Mouse (Mus musculus) forebrain, embryonic 12.5 days (tissue): ENCODE results near the gene Prickle4. TPM values are rescaled to one million over a fixed set of nuclear protein-coding genes. Genes with fewer than 3 reads are reported as not detected.

Experiments
- ATAC-seq: fragments of 200-750 bp; cut with Nextera tagmentation; 2 replicates; pipeline ENCODE4 v1.8.0; 2017; ENCODE audit warnings: moderate TSS enrichment; ENCODE audit not compliant: low FRiP score
- H3K27ac ChIP-seq: fragments of 300-500 bp; sonication (generic); 2 replicates; pipeline ENCODE4 v1.5.1; 2016; ENCODE audit warnings: mild to moderate bottlenecking
- H3K27me3 ChIP-seq: fragments of 300-500 bp; sonication (generic); 2 replicates; pipeline ENCODE4 v1.6.1; 2016; ENCODE audit warnings: mild to moderate bottlenecking
- H3K36me3 ChIP-seq: fragments of 300-500 bp; sonication (generic); replicated peaks from 2 replicates; pipeline ENCODE4 v1.6.1; 2016; ENCODE audit warnings: mild to moderate bottlenecking
- H3K4me1 ChIP-seq: fragments of 300-500 bp; sonication (generic); 2 replicates; pipeline ENCODE4 v1.6.1; 2016
- H3K4me2 ChIP-seq: fragments of 300-500 bp; sonication (generic); 2 replicates; pipeline ENCODE4 v1.6.1; 2016; ENCODE audit warnings: mild to moderate bottlenecking, moderate library complexity
- H3K4me3 ChIP-seq: fragments of 300-500 bp; sonication (generic); replicated peaks from 2 replicates; pipeline ENCODE4 v1.5.1; 2016; ENCODE audit warnings: mild to moderate bottlenecking
- H3K9ac ChIP-seq: fragments of 300-500 bp; sonication (generic); 2 replicates; pipeline ENCODE4 v1.6.1; 2016; ENCODE audit warnings: mild to moderate bottlenecking
- H3K9me3 ChIP-seq: fragments of 300-500 bp; sonication (generic); 2 replicates; pipeline ENCODE4 v1.6.1; 2016
- WGBS: fragments of 180-500 bp; shearing (Covaris S2); methylation state at CpG from one replicate; pipeline ENCODE4 v1.1.7; 2016; 5-methylcytosine and 5-hydroxymethylcytosine counted together
- polyA plus RNA-seq: library from polyadenylated mRNA; unstranded; fragments of >200 nt; fragmentation: Nextera tagmentation; extraction: Ambion mirVana; gene quantifications from 2 replicates; pipeline ENCODE4 v1.2.1, GENCODE M21; 2016

The Prickle4 gene
- polyA plus RNA-seq, 1 experiment from 2014 or later, result 1.0 TPM

DNA sequence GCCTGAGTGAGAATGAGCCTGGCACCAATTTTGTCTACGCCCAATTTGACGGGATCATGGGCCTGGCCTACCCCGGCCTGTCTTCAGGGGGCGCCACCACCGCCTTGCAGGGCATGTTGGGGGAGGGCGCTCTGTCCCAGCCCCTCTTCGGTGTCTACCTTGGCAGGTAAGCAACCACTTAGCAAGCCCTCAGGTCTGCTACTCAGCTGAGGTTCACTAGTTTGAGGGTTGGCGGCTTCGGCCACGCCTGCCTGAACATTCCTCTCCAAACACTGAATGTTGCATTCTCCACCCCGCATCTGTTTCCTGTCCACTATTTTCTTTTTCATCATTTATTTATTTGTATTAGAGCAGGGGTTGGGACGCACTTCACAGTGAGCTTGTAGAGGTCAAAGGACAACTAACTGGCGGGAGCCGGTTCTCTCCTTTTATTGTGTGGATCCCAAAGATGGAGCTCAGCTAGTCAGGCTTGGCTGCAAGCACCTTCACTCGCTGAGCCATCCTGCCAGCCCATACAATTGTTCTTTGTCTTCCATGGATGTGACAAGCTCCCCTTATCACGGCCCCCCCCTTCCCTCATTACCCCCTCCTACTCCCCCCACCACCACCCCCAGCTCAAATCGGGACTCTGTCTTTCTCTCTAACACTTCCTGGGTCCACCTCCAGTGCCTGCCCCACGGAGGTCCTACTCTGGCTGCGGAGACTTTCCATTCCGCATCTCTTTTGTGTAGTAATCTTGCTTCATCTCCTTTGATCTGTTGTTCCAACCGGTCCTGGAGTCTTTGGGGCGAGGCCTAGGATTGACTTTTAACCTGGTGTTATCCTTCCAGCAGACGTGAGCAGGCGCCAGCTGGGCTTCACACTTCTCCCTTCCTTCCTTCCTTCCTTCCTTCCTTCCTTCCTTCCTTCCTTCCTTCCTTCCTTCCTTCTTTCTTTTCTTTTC is 36.4 kb upstream of the Prickle4 start:
- Histone ChIP-seq H3K36me3 (no peaks in the 10 kb centered on the region), H3K4me3 (no peak overlapping the region), H3K27ac (no peak overlapping the region), H3K9me3 (no peaks in the 10 kb centered on the region), H3K27me3 (0 out of 2 replicates have a peak, but pooled peaks cover 12% of the 10 kb centered on the region), H3K4me2 (no peak overlapping the region), H3K4me1 (no peaks in the 10 kb centered on the region), H3K9ac (no peak overlapping the region)
- 53% methylated on average over 24 of the region's 24 CpGs for WGBS
- ATAC-seq, result no peak

DNA sequence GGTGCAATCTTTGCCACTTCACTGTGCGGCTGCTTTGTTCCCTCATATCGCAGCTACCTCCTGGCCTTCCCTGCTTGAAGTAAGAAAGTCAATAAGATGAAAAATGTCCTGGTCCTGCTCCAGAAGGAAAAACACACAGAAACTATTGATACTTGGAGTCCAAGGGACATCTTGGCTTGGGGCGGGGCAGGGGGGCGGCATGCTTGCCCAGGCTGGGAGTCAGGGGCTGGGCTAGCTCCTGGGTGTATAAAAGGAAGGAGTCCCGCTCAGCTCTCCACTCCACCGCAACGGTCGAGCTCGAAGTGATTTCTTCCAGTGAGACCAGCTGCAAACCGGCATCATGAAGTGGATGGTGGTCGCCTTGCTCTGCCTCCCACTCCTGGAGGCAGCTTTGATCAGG is 32.0 kb upstream of the Prickle4 start, which contains the start of gene Pgc:
Pgc (plus strand) TSS at position 277 of the 400 bp plus-strand sequence.
- ATAC-seq, result no peak
- H3K9ac ChIP-seq, result no peak within 1 kb of the TSS
- WGBS, result 80% methylated on average over 11 of the region's 11 CpGs

GRCm38 (mm10) chr17:47721183-47721582 is 26.6 kb upstream of the Prickle4 start:
- Histone ChIP-seq H3K4me3 (no peak overlapping the region), H3K36me3 (no peaks in the 10 kb centered on the region), H3K27me3 (0 out of 2 replicates have a peak, but pooled peaks cover 3% of the 10 kb centered on the region), H3K4me1 (no peaks in the 10 kb centered on the region), H3K9ac (no peak overlapping the region), H3K27ac (no peak overlapping the region), H3K9me3 (no peaks in the 10 kb centered on the region), H3K4me2 (no peak overlapping the region)
- no peak for ATAC-seq
- WGBS, result 86% methylated on average over 4 of the region's 4 CpGs

More for the DNA sequence above, 32.0 kb upstream of the Prickle4 start, which contains the start of gene Pgc:
- H3K27ac ChIP-seq, result no peak within 1 kb of the TSS
- H3K9me3 ChIP-seq, result no peaks in the 10 kb centered on the region
- no peak within 1 kb of the TSS for H3K4me2 ChIP-seq
- no peaks in the 10 kb centered on the region for H3K4me1 ChIP-seq
- H3K27me3 ChIP-seq, result 0 out of 2 replicates have a peak, but pooled peaks cover 8% of the 10 kb centered on the region
- no peaks in the 10 kb centered on the region for H3K36me3 ChIP-seq
- H3K4me3 ChIP-seq, result no peak within 1 kb of the TSS

DNA sequence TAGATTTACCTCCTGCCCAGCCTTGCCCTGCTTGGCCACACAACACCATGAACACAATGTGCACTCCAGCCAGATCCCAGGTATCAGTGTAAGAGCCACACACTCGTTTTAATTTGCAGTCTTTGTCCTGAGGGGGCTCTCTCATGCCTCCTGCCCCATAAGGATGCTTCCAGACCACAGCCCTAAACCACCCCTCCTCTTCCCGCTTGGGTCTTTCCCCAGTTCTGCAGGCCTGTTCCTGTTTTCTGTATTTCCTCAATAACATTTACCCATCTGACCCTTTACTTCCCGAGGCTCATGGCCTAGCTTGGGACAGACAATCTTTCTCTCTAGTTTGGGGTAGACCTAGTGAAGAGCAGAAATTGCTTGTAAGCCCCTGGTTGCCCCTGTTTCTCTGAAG is 20.5 kb upstream of the Prickle4 start:
- Histone ChIP-seq H3K27me3 (no peaks in the 10 kb centered on the region; the same call in 1 of the 2 replicates), H3K27ac (no peak overlapping the region), H3K9ac (no peak overlapping the region), H3K4me1 (no peaks in the 10 kb centered on the region), H3K9me3 (no peaks in the 10 kb centered on the region), H3K4me3 (no peak overlapping the region), H3K4me2 (no peak overlapping the region), H3K36me3 (no peaks in the 10 kb centered on the region)
- 65% methylated on average over 3 of the region's 3 CpGs for WGBS
- ATAC-seq, result no peak

- H3K4me1 ChIP-seq, result no peaks in the 10 kb centered on the region
- no peak overlapping the region for H3K27ac ChIP-seq
- no peak overlapping the region for H3K4me3 ChIP-seq
- H3K27me3 ChIP-seq, result no peaks in the 10 kb centered on the region; the same call in 1 of the 2 replicates
- ATAC-seq, result no peak
- no peaks in the 10 kb centered on the region for H3K9me3 ChIP-seq
- no peak overlapping the region for H3K4me2 ChIP-seq
- no peaks in the 10 kb centered on the region for H3K36me3 ChIP-seq
- 45% methylated on average over 9 of the region's 22 CpGs for WGBS
- H3K9ac ChIP-seq, result no peak overlapping the region
These were observed 18.5 kb upstream of the Prickle4 start for GRCm38 (mm10) chr17:47712889-47713571.

DNA sequence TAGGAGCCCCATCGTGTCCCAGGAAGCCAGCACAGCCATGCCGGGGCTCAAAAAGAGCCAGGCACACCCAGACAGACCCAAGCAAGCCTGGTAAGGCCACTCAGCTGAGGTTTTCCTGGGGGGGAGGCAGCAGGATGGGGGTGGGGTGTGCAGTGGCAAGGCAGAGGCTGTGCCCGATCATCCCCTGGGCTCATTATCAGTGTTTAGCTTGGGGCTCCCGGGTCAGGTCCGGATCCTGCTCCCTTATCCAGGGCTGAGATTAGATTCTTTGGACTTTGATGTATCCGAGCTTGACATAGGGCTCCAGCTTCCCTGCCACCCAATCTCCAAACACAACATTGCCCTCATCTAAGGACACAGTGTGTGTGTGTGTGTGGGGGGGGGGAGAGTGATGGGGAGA is 17.3 kb upstream of the Prickle4 start:
- H3K9ac ChIP-seq, result no peak overlapping the region
- no peaks in the 10 kb centered on the region; the same call in 1 of the 2 replicates for H3K27me3 ChIP-seq
- H3K4me2 ChIP-seq, result no peak overlapping the region
- H3K27ac ChIP-seq, result no peak overlapping the region
- H3K9me3 ChIP-seq, result no peaks in the 10 kb centered on the region
- H3K4me3 ChIP-seq, result no peak overlapping the region
- H3K4me1 ChIP-seq, result no peaks in the 10 kb centered on the region
- no peak for ATAC-seq
- 70% methylated on average over 6 of the region's 6 CpGs for WGBS
- no peaks in the 10 kb centered on the region for H3K36me3 ChIP-seq

GRCm38 (mm10) chr17:47710036-47710435 is 15.5 kb upstream of the Prickle4 start:
- H3K27ac ChIP-seq, result no peak overlapping the region
- ATAC-seq, result no peak
- no peaks in the 10 kb centered on the region for H3K36me3 ChIP-seq
- H3K9ac ChIP-seq, result no peak overlapping the region
- 83% methylated on average over 3 of the region's 3 CpGs for WGBS
- H3K4me1 ChIP-seq, result no peaks in the 10 kb centered on the region
- no peaks in the 10 kb centered on the region for H3K27me3 ChIP-seq
- H3K4me3 ChIP-seq, result no peak overlapping the region
- H3K4me2 ChIP-seq, result no peak overlapping the region
- no peaks in the 10 kb centered on the region for H3K9me3 ChIP-seq

GRCm38 (mm10) chr17:47708972-47709371 is 14.4 kb upstream of the Prickle4 start:
- H3K4me3 ChIP-seq, result no peak overlapping the region
- no peak overlapping the region for H3K4me2 ChIP-seq
- no peak overlapping the region for H3K9ac ChIP-seq
- no peak overlapping the region for H3K27ac ChIP-seq
- ATAC-seq, result no peak
- no peaks in the 10 kb centered on the region for H3K9me3 ChIP-seq
- WGBS, result 82% methylated on average over 4 of the region's 4 CpGs
- H3K36me3 ChIP-seq, result no peaks in the 10 kb centered on the region
- no peaks in the 10 kb centered on the region for H3K4me1 ChIP-seq
- no peaks in the 10 kb centered on the region for H3K27me3 ChIP-seq

- Histone ChIP-seq H3K4me3 (no peak overlapping the region), H3K36me3 (peaks cover 7% of the 10 kb centered on the region; the same call in 1 of the 2 replicates), H3K27ac (no peak overlapping the region), H3K27me3 (peaks cover 10% of the 10 kb centered on the region), H3K4me2 (no peak overlapping the region), H3K9me3 (no peaks in the 10 kb centered on the region), H3K9ac (no peak overlapping the region), H3K4me1 (0 out of 2 replicates have a peak, but pooled peaks cover 3% of the 10 kb centered on the region)
- WGBS, result 79% methylated on average over 3 of the region's 3 CpGs
- no peak for ATAC-seq
These were observed 13.4 kb upstream of the Prickle4 start for GRCm38 (mm10) chr17:47707961-47708360.

GRCm38 (mm10) chr17:47706196-47706595 is 11.7 kb upstream of the Prickle4 start:
- Histone ChIP-seq H3K27me3 (peaks cover 20% of the 10 kb centered on the region), H3K27ac (no peak overlapping the region), H3K36me3 (peaks cover 21% of the 10 kb centered on the region), H3K9ac (no peak overlapping the region), H3K4me2 (no peak overlapping the region), H3K4me3 (no peak overlapping the region), H3K9me3 (no peaks in the 10 kb centered on the region), H3K4me1 (peaks cover 3% of the 10 kb centered on the region; the same call in 1 of the 2 replicates)
- no peak for ATAC-seq
- 75% methylated on average over 1 of the region's 1 CpGs for WGBS

DNA sequence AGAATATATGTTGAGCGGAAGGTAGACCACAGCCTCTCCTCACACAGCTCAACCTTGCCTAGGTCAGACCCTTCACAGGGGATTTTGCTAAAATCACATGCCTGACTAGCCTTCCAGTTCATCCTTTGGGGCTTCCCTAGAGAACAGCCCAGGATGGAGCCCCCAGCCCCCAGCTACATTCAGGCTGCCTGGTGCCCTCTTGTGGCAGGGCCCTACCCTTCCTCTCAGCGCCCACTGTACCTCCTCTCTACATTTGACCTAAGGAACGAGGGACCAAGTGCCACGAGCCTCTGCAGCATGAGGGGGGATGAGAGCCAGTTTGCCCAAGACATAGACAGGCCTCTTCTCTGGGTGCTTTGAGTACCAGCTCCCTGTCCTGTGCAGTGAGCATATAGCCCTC is 10.2 kb upstream of the Prickle4 start:
- Histone ChIP-seq H3K27ac (no peak overlapping the region), H3K9me3 (no peaks in the 10 kb centered on the region), H3K27me3 (peaks cover 20% of the 10 kb centered on the region), H3K4me1 (peaks cover 3% of the 10 kb centered on the region; the same call in 1 of the 2 replicates), H3K4me2 (no peak overlapping the region), H3K36me3 (peaks cover 32% of the 10 kb centered on the region), H3K9ac (no peak overlapping the region), H3K4me3 (no peak overlapping the region)
- 81% methylated on average over 4 of the region's 4 CpGs for WGBS
- no peak for ATAC-seq

- H3K4me2 ChIP-seq, result no peak overlapping the region
- ATAC-seq, result no peak
- peaks cover 20% of the 10 kb centered on the region for H3K27me3 ChIP-seq
- H3K4me3 ChIP-seq, result no peak overlapping the region
- no peak overlapping the region for H3K27ac ChIP-seq
- H3K4me1 ChIP-seq, result peaks cover 3% of the 10 kb centered on the region; the same call in 1 of the 2 replicates
- no peak overlapping the region for H3K9ac ChIP-seq
- peaks cover 37% of the 10 kb centered on the region for H3K36me3 ChIP-seq
- no peaks in the 10 kb centered on the region for H3K9me3 ChIP-seq
- 34% methylated on average over 20 of the region's 20 CpGs for WGBS
These were observed 9.0 kb upstream of the Prickle4 start for GRCm38 (mm10) chr17:47703556-47703955.
